Mouse (Mus musculus): Measurements from ENCODE around the gene Trmt10c. TPM values are rescaled to one million over a fixed set of nuclear protein-coding genes. Genes with fewer than 3 reads are reported as not detected.
"Not testable (repeated sequence)": the region's sequence is repeated elsewhere in the genome, so short reads cannot be mapped to it uniquely, and the experiment has no call there.

Gene Trmt10c
- total RNA-seq (2021) = 10 to 100 TPM in 1 of 2 experiments, 1 to 10 TPM in 1; 8.5 to 10.9 TPM

DNA sequence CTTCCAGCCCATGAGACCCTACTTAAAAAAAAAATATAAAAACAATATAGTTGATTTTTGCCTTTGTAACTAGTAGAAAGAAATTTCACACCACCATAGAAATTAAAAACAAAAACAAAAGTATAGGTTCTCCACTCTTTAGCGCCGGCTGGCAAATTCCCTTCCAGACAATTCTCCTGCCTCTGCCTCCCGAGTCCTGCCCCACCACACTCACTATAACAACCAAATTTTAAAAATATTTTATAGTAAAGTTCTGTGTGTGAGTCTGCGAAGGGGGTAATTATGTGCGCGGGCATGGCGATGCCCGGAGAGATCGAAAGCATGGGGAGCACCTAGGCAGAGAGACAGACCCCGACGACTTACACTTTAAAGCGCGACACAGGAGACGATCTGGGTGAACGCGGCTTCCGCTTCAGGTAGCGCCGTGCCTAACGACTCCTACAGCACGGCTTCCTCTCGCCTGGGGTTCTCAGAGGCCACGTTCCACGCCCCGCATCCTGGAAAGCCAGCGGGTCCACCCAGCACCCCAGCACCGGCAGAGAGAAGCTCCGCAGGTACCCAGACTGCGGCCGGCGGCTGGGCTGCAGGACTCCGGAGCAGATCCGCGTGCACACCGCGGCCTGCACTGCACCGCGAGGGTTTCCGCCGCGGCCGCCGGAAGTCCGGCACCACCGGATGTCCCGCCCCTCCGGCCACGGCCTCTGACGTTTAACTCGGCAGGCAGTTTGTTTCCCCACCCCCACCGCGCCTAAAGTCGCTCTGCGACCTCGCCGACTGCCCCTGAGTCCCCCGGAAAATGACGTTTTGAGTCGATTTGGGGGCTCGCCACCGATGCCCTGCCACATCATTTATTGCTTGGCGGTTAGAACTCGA lies at the start of gene Trmt10c:
Gene Trmt10c (minus strand): TSS at position 682 of the 873 bp plus-strand sequence.
- intact Hi-C loops (cut with DNase I) = no loop called here
- peak; percentile 92 to 94 for DNase-seq (ENCODE audit: low spot score in 2 of 2)

DNA sequence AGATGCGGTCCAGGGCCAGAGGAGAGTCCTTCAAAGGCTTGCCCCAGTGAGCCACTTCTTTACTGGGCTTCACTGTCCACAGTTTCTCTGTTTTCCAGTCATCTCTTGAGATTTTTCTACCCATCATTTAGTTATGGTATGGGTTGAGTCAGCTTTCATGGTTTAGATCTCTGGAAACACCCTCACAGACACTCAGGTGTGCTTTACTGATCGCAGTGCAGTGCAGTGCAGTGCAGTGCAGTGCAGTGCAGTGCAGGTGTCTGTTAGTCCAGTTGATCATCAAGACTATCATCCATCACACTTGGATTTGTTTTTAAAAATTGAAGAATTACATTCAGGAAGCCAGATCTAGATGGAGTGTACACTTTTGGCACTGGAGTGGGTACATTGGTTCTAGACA lies 48.7 kb upstream of the Trmt10c start:
- intact Hi-C loops (cut with DNase I) = no loop called here
- no peak for DNase-seq (ENCODE audit: low spot score in 2 of 2)

GRCm38 (mm10) chr16:56081691-56082090 lies 44.1 kb upstream of the Trmt10c start:
- DNase-seq (ENCODE audit: low spot score in 2 of 2) = no peak
- intact Hi-C loops (cut with DNase I) = no loop called here

- intact Hi-C loops (cut with DNase I) = loop anchor here (10.0 kb wide), 1 partner anchor 105 kb away; the partner anchor contains the start of gene Zbtb11
- DNase-seq (ENCODE audit: low spot score in 2 of 2) = no peak
Measured at GRCm38 (mm10) chr16:56079419-56079818, 41.8 kb upstream of the Trmt10c start.

GRCm38 (mm10) chr16:56076121-56076869 lies 38.7 kb upstream of the Trmt10c start:
- no peak for DNase-seq (ENCODE audit: low spot score in 2 of 2)
- intact Hi-C loops (cut with DNase I) = loop anchor here (10.0 kb wide), 1 partner anchor 101 kb away; the partner anchor contains the start of gene Zbtb11

DNA sequence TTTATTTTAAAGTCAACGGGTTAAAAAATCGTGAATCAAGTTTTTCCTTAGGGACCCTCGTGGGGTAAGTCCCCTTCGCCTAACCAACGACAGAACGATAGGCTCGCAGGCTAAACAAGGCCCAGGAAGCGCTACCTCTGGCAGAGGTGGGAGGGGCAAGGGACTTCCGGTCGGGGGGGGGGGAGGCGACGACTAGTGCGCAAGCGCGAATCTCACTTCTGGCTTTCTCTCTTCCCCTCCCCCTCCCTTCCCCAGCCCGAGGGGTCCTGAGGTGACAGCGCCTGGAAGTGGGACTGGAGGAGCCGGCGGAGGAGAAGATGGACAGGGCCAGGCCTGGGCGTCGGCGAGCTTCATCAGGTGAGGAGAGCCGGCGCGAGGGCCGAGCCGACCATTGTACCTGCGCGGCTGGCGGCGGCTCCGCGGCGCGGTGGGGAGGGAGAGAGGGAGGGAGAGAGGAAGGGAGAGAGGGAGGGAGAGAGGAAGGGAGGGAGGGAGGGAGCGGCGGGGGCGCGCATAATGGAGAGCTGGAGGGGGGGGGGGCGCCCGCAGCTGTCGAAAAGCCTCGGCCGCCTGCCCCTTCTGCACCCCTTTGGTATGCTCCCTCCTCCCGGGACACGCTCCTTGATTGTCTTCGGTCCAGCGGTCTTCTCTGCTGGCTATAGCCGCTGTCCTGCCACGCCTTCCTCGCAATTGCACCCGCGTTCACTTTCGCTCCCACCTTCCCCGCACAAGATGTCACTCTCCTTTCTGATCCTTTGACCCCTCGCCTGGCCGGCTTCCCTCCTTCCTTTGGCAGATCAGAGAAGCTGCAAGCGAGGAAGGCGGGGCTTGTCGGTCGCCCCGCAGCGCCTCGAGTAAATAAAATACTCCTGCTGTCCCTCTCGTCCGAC lies 37.8 kb upstream of the Trmt10c start:
- intact Hi-C loops (cut with DNase I) = loop anchor here (2.0 to 10.0 kb wide), 2 partner anchors 47 to 101 kb away; partner anchors contain the start of genes Pcnp and Zbtb11
- peak; percentile 82 for DNase-seq (ENCODE audit: low spot score in 2 of 2)

- no peak for DNase-seq (ENCODE audit: low spot score in 2 of 2)
Measured at GRCm38 (mm10) chr16:56074565-56074964, 36.9 kb upstream of the Trmt10c start.

DNA sequence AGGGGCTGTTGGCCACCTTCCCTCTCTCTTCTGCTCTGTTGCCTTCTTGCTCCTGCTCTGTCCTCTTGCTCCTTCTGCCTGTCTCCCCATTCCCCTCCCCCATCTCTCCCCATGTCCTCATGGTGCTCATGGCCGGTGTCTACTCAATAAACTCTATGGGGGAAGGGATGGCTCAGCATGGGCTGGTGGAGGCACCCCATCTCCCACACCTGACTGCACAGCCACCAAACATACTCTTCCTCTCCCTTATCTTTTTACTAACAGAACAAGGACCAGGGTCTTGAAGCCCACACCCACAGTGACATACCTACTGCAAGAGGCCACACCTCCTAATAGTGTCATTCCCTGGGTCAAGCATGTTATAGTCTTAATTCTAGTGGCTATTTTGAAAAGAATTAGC lies 36.5 kb upstream of the Trmt10c start:
- no peak for DNase-seq (ENCODE audit: low spot score in 2 of 2)
- intact Hi-C loops (cut with DNase I) = loop anchor here (2.0 to 10.0 kb wide), 2 partner anchors 45 to 99 kb away; partner anchors contain the start of genes Pcnp and Zbtb11

More at GRCm38 (mm10) chr16:56074565-56074964, 36.9 kb upstream of the Trmt10c start:
- intact Hi-C loops (cut with DNase I) = loop anchor here (2.0 to 10.0 kb wide), 2 partner anchors 46 to 100 kb away; partner anchors contain the start of genes Pcnp and Zbtb11

GRCm38 (mm10) chr16:56073150-56073549 lies 35.5 kb upstream of the Trmt10c start:
- intact Hi-C loops (cut with DNase I) = loop anchor here (10.0 kb wide), 1 partner anchor 98 kb away; the partner anchor contains the start of gene Zbtb11
- DNase-seq (ENCODE audit: low spot score in 2 of 2) = not testable (repeated sequence)

- intact Hi-C loops (cut with DNase I) = loop anchor here (10.0 kb wide), 1 partner anchor 98 kb away; the partner anchor contains the start of gene Zbtb11
Measured at GRCm38 (mm10) chr16:56072533-56072932, 34.9 kb upstream of the Trmt10c start.

GRCm38 (mm10) chr16:56071317-56072232 lies 34.0 kb upstream of the Trmt10c start:
- no peak for DNase-seq (ENCODE audit: low spot score in 2 of 2)
- intact Hi-C loops (cut with DNase I) = loop anchor here (10.0 kb wide), 1 partner anchor 97 kb away; the partner anchor contains the start of gene Zbtb11

More at GRCm38 (mm10) chr16:56072533-56072932, 34.9 kb upstream of the Trmt10c start:
- no peak for DNase-seq (ENCODE audit: low spot score in 2 of 2)

DNA sequence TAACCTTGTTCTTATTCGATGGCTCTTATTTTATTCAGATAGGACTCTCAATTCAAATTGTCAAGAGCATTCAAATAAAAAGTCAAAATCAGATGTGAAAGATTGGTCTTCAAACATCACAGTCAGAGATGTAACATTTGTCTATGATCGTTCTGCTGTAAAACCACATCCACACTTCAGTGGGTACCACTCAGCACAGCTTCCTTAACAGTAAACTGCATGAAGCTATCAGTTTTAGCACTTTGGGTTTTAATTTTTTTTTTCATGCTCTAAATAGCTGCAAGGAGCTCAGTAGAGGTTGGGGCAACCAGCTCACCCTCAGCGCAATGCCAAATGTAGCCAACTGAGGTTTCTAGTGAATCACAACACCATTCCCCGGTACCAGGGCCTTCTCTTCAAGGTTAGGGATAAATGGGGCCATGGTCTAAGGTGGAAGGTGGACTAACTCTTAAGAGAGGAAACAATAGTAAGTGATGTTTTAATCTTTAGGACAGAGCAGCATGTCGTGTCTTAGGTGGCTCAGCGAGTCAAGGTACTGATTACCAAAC lies 31.0 kb upstream of the Trmt10c start:
- intact Hi-C loops (cut with DNase I) = no loop called here
- DNase-seq (ENCODE audit: low spot score in 2 of 2) = no peak

DNA sequence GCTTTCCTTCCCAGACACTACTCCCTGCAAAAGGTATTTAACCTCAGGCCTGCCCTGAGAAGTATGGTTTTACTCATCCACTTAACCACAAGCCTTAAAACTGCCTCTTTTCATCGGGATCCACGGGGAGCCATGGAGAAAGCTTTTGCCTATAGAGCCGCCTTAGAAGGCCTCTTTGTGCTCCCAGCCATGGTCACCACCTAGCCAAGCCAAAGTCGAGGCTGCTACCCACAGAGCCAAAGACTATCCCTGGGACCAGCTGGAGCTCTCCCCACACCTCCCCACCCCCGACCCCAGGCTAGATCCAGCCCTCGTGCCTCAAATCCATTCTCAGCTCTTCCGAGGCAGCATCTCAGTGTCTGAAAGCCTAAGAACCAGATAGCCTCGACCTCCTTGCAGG lies 28.5 kb upstream of the Trmt10c start:
- intact Hi-C loops (cut with DNase I) = no loop called here

GRCm38 (mm10) chr16:56064334-56064990 lies 26.8 kb upstream of the Trmt10c start:
- DNase-seq (ENCODE audit: low spot score in 2 of 2) = peak; percentile 50 to 66
- intact Hi-C loops (cut with DNase I) = loop anchor here (5.0 kb wide), 1 partner anchor 112 kb away; no protein-coding TSS in a partner anchor

More for the DNA sequence above, 28.5 kb upstream of the Trmt10c start:
- no peak for DNase-seq (ENCODE audit: low spot score in 2 of 2)

DNA sequence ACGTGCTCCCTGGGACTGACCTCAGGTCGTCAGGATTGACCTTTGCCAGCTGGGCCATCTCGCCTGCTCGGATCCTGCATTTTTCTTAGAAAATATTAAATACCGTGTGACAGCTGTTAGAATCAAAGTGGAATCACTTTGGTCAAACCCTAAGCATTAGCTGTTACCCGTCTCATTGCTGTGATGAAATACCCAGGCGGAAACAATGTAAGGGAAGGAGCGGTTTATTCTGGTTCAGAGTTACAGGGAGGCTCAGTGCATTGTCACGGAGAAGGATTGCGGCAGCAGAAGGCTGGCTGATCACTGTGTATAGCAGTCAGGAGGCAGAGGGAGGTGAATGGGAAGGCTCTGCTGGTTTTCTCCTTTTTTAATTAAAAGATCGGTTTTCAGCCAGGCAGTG lies 25.4 kb upstream of the Trmt10c start:
- intact Hi-C loops (cut with DNase I) = loop anchor here (5.0 kb wide), 1 partner anchor 111 kb away; no protein-coding TSS in a partner anchor
- no peak for DNase-seq (ENCODE audit: low spot score in 2 of 2)

GRCm38 (mm10) chr16:56061995-56062594 lies 24.5 kb upstream of the Trmt10c start:
- DNase-seq (ENCODE audit: low spot score in 2 of 2) = no peak
- intact Hi-C loops (cut with DNase I) = loop anchor here (5.0 kb wide), 1 partner anchor 110 kb away; no protein-coding TSS in a partner anchor

Measured in left cerebral cortex, postnatal 36 days (tissue).